Mouse (Mus musculus): ENCODE data around the gene Lhx9. TPM values are rescaled to one million over a fixed set of nuclear protein-coding genes. Genes with fewer than 3 reads are reported as not detected.
A peak's percentile ranks its signal among the peaks of the same experiment; 100 is the strongest.

The Lhx9 gene
- total and polyA plus RNA-seq, 3 experiments, result not detected

DNA sequence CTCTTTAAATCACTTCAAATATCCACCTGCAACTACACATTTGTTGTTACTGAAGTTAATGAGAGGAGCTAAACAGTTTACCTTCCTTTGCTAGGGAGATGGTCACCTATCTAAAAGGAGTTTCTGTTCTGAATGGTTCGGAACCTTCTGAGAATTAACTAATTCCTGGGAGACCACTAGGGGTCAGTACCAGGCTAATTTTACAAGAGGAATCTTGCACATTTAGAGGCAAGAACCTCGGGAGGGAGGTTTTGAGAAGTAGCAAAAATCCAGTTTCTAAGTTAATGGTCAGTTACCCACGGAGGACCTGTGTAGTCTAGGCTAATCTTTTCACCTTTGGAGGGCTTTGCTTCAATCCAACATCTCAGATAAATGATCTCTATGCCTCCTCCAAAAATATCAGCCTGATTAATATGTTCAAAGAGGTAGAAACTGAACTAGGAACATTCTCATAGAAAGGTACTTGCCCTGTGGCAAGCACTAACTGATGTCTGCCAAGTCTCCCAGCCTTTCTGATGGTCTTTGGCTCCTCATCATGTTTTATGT, 12.9 kb downstream of the Lhx9 start:
- no peak for DNase-seq
- H3K4me3 ChIP-seq, result no peak overlapping the region
- H3K9ac ChIP-seq (ENCODE audit: low read depth, low read length), result no peak overlapping the region
- H3K27ac ChIP-seq, result no peak overlapping the region
- WGBS, result 2% methylated on average over 3 of the region's 3 CpGs
- no peaks in the 10 kb centered on the region for H3K36me3 ChIP-seq (ENCODE audit: control insufficient read depth, insufficient read depth, low read length)
- no peak for TF ChIP-seq POLR2A (IDR thresholded peaks at IDR 0.05; ENCODE audit: insufficient read depth, low read depth, low read length)
- peak; percentile 87 for TF ChIP-seq CTCF (IDR thresholded peaks at IDR 0.05)
- H3K4me1 ChIP-seq (ENCODE audit: control insufficient read depth, insufficient read depth, low read length), result no peaks in the 10 kb centered on the region
- intact Hi-C loops (cut with DNase I), result loop anchor here (1.0 to 10.0 kb wide), 5 partner anchors 127 to 511 kb away; partner anchors contain the start of gene Dennd1b
- H3K79me2 ChIP-seq (replicated peaks; ENCODE audit: control insufficient read depth, insufficient read depth, low read length), result no peaks in the 10 kb centered on the region
- peaks cover 24% of the 10 kb centered on the region for H3K27me3 ChIP-seq (ENCODE audit: control insufficient read depth, insufficient read depth, low read length)

DNA sequence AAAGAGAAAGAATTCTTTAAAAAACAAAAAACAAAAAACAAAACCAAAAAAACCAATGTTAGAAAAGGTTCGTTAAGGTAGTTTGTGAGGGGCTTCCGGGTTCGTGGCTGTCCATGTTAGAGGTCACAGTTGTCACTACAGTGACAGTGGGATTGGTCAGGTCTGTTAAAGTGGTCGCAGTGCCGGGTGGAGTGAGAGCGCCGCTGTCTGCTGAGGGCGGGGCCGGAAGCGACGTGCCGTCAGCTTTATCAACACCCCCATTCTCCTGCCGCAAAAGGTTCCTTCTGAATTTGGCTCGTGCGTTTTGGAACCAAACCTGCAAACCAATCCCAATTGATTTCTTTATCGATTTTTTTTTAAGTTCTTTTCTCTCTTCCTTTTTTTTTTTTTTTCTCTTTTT, 17.1 kb downstream of the Lhx9 start:
- TF ChIP-seq CTCF (IDR thresholded peaks at IDR 0.05) (no peak), EP300 (IDR thresholded peaks at IDR 0.05; ENCODE audit: insufficient read depth, low read depth, low read length) (no peak), POLR2A (IDR thresholded peaks at IDR 0.05; ENCODE audit: insufficient read depth, low read depth, low read length) (no peak)
- Histone ChIP-seq H3K9ac (ENCODE audit: low read depth, low read length) (no peak overlapping the region), H3K4me1 (ENCODE audit: control insufficient read depth, insufficient read depth, low read length) (no peaks in the 10 kb centered on the region; the same call in 1 of the 2 replicates), H3K4me3 (no peak overlapping the region), H3K27ac (no peak overlapping the region), H3K36me3 (ENCODE audit: control insufficient read depth, insufficient read depth, low read length) (no peaks in the 10 kb centered on the region), H3K79me2 (replicated peaks; ENCODE audit: control insufficient read depth, insufficient read depth, low read length) (no peaks in the 10 kb centered on the region), H3K27me3 (ENCODE audit: control insufficient read depth, insufficient read depth, low read length) (peaks cover 5% of the 10 kb centered on the region)
- WGBS, result 2% methylated on average over 16 of the region's 16 CpGs
- intact Hi-C loops (cut with DNase I), result loop anchor here (10.0 kb wide), 2 partner anchors 503 to 507 kb away; no protein-coding TSS in a partner anchor
- no peak for DNase-seq

- intact Hi-C loops (cut with DNase I), result no loop called here
These were observed 21.5 kb downstream of the Lhx9 start for GRCm38 (mm10) chr1:138826841-138827240.

GRCm38 (mm10) chr1:138822985-138823322, 25.4 kb downstream of the Lhx9 start:
- 96% methylated on average over 1 of the region's 1 CpGs for WGBS

More at GRCm38 (mm10) chr1:138826841-138827240, 21.5 kb downstream of the Lhx9 start:
- DNase-seq, result no peak
- H3K27me3 ChIP-seq (ENCODE audit: control insufficient read depth, insufficient read depth, low read length), result peaks cover 2% of the 10 kb centered on the region
- no peak overlapping the region for H3K27ac ChIP-seq
- no peaks in the 10 kb centered on the region for H3K79me2 ChIP-seq (replicated peaks; ENCODE audit: control insufficient read depth, insufficient read depth, low read length)
- H3K9ac ChIP-seq (ENCODE audit: low read depth, low read length), result no peak overlapping the region
- no peak overlapping the region for H3K4me3 ChIP-seq
- H3K36me3 ChIP-seq (ENCODE audit: control insufficient read depth, insufficient read depth, low read length), result no peaks in the 10 kb centered on the region
- 54% methylated on average over 6 of the region's 6 CpGs for WGBS
- no peak for TF ChIP-seq CTCF (IDR thresholded peaks at IDR 0.05)
- TF ChIP-seq POLR2A (IDR thresholded peaks at IDR 0.05; ENCODE audit: insufficient read depth, low read depth, low read length), result no peak
- no peak for TF ChIP-seq EP300 (IDR thresholded peaks at IDR 0.05; ENCODE audit: insufficient read depth, low read depth, low read length)
- H3K4me1 ChIP-seq (ENCODE audit: control insufficient read depth, insufficient read depth, low read length), result no peaks in the 10 kb centered on the region; the same call in 1 of the 2 replicates

DNA sequence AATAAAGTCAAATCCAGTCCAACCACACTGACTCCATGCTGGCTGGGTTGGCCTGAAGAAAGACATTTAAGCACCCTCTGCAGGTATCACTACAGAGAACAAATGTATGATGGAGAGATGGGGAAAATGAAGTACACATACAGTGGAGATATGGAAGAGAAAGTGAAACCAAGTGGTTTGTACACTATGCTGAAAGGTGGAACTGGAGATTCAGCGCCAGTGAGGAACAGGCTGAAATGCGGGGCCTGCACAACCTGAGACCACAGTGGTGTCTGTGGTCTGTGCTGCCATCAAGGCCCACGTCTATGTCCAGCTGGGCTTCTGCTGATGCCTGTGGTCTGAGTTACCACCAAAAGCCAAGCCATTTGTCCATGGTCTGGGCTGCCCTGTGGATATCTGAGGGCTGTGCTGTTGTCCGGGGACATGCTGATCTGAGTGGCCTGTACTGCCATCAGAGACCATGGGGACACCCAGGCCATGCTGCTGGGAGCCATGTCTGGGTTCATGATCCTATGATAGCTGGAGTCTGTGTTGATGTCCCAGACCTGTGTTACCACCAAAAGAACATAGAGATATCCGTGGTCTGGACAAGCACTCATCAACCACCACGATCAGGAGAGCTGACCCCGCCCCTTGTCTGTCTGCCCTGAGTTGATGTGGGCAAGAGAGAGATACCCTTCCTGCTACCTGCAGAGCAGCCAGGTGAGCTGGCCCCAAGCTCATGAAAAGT, 26.0 kb downstream of the Lhx9 start:
- Histone ChIP-seq H3K4me3 (no peak overlapping the region), H3K27me3 (ENCODE audit: control insufficient read depth, insufficient read depth, low read length) (no peaks in the 10 kb centered on the region), H3K4me1 (ENCODE audit: control insufficient read depth, insufficient read depth, low read length) (no peaks in the 10 kb centered on the region; the same call in 1 of the 2 replicates), H3K79me2 (replicated peaks; ENCODE audit: control insufficient read depth, insufficient read depth, low read length) (no peaks in the 10 kb centered on the region), H3K9ac (ENCODE audit: low read depth, low read length) (no peak overlapping the region), H3K36me3 (ENCODE audit: control insufficient read depth, insufficient read depth, low read length) (no peaks in the 10 kb centered on the region), H3K27ac (no peak overlapping the region)
- DNase-seq, result no peak
- no peak for TF ChIP-seq CTCF (IDR thresholded peaks at IDR 0.05)
- TF ChIP-seq POLR2A (IDR thresholded peaks at IDR 0.05; ENCODE audit: insufficient read depth, low read depth, low read length), result no peak
- TF ChIP-seq EP300 (IDR thresholded peaks at IDR 0.05; ENCODE audit: insufficient read depth, low read depth, low read length), result no peak
- intact Hi-C loops (cut with DNase I), result no loop called here
- 90% methylated on average over 7 of the region's 7 CpGs for WGBS

More at GRCm38 (mm10) chr1:138822985-138823322, 25.4 kb downstream of the Lhx9 start:
- Histone ChIP-seq H3K27me3 (ENCODE audit: control insufficient read depth, insufficient read depth, low read length) (no peaks in the 10 kb centered on the region), H3K4me3 (no peak overlapping the region), H3K36me3 (ENCODE audit: control insufficient read depth, insufficient read depth, low read length) (no peaks in the 10 kb centered on the region), H3K79me2 (replicated peaks; ENCODE audit: control insufficient read depth, insufficient read depth, low read length) (no peaks in the 10 kb centered on the region), H3K27ac (no peak overlapping the region), H3K9ac (ENCODE audit: low read depth, low read length) (no peak overlapping the region), H3K4me1 (ENCODE audit: control insufficient read depth, insufficient read depth, low read length) (no peaks in the 10 kb centered on the region; the same call in 1 of the 2 replicates)
- DNase-seq, result no peak
- intact Hi-C loops (cut with DNase I), result no loop called here
- no peak for TF ChIP-seq CTCF (IDR thresholded peaks at IDR 0.05)
- TF ChIP-seq EP300 (IDR thresholded peaks at IDR 0.05; ENCODE audit: insufficient read depth, low read depth, low read length), result no peak
- TF ChIP-seq POLR2A (IDR thresholded peaks at IDR 0.05; ENCODE audit: insufficient read depth, low read depth, low read length), result no peak

DNA sequence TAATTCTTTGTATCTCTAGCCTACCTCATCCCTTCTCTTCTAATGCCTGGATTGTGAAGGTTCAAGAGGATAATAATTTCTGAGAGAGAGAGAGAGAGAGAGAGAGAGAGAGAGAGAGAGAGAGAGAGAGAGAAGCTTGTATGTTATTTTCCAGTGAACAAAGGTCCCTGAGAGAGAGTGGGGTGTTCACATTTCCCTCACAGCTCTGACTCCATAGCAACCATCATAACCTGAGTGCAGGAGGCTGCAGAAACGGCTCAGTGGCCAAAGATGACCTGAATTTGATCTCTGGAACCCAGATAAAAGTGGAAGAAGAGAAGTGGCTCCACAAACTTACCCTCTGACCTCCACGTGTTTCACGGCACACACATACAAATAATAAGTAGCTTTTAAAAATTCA, 46.6 kb downstream of the Lhx9 start:
- no peak for DNase-seq
- TF ChIP-seq EP300 (IDR thresholded peaks at IDR 0.05; ENCODE audit: insufficient read depth, low read depth, low read length) (no peak), CTCF (IDR thresholded peaks at IDR 0.05) (no peak), POLR2A (IDR thresholded peaks at IDR 0.05; ENCODE audit: insufficient read depth, low read depth, low read length) (no peak)
- no peak overlapping the region for H3K9ac ChIP-seq (ENCODE audit: low read depth, low read length)
- intact Hi-C loops (cut with DNase I), result no loop called here
- H3K4me3 ChIP-seq, result no peak overlapping the region
- H3K79me2 ChIP-seq (replicated peaks; ENCODE audit: control insufficient read depth, insufficient read depth, low read length), result no peaks in the 10 kb centered on the region
- no peaks in the 10 kb centered on the region for H3K4me1 ChIP-seq (ENCODE audit: control insufficient read depth, insufficient read depth, low read length)
- 54% methylated on average over 3 of the region's 3 CpGs for WGBS
- no peak overlapping the region for H3K27ac ChIP-seq
- H3K27me3 ChIP-seq (ENCODE audit: control insufficient read depth, insufficient read depth, low read length), result no peaks in the 10 kb centered on the region
- H3K36me3 ChIP-seq (ENCODE audit: control insufficient read depth, insufficient read depth, low read length), result no peaks in the 10 kb centered on the region
